ENCODE assay signal across 23 mouse cellular contexts in the genomic region with DNA sequence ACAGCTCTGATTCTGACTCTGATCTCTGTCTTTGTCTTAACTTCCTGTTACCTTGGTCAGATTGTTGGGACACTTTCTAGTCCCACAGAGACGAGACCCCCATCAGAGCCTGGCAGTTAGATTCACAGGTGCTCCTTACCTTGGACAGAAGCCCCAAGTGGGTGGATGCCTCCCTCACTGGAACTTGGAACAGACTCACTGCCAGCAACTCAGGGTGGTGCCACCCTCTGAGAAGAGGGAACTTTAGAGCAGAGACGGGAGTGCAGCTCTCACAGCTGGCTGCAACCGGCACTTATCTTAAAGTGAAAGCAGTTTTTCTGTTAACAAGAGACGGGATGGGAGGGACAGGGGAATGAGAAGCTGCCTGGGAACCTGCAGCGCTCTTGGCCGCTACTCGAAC. TPM values are rescaled to one million over a fixed set of nuclear protein-coding genes. Genes with fewer than 3 reads are reported as not detected.
A peak's percentile ranks its signal among the peaks of the same experiment; 100 is the strongest.
DNase-seq lines count a peak whose midpoint lies in the region; ATAC-seq and TF ChIP-seq lines count a peak whose summit lies in the region.
"Not testable (repeated sequence)": the region's sequence is repeated elsewhere in the genome, so short reads cannot be mapped to it uniquely, and the experiment has no call there.
"Had no signal": no experiment of that assay in that cellular context is flagged by ENCODE, and none has a peak within 500 bp of the region (broad histone marks: within the 10 kb centered on the region; RNA-seq: fewer than 3 reads in every experiment).

No protein-coding gene starts in this region.

- H3K4me2 ChIP-seq in heart, postnatal 0 days (ENCODE audit: low read depth, low read length): peak overlapping the region; percentile 30; the same call in 1 of the 2 replicates
- not testable (repeated sequence) for H3K4me2 ChIP-seq in kidney, embryonic 15.5 days; liver, postnatal 0 days (ENCODE audit: low read depth, low read length)

- WGBS in heart, postnatal 0 days: 4% methylated on average over 4 of the region's 7 CpGs
- WGBS in kidney, embryonic 15.5 days: 9% methylated on average over 6 of the region's 7 CpGs
- 9% methylated on average over 5 of the region's 7 CpGs for WGBS in liver, postnatal 0 days (ENCODE audit: insufficient replicate concordance)
- WGBS in olfactory bulb, adult 2 months: 23% methylated on average over 5 of the region's 7 CpGs
- under 1% methylated on average over 5 of the region's 7 CpGs for WGBS in thymus, adult 2 months

- not testable (repeated sequence) for H3K36me3 ChIP-seq in heart, postnatal 0 days (replicated peaks; ENCODE audit: control insufficient read depth, insufficient read depth, low read length); kidney, embryonic 15.5 days; liver, postnatal 0 days (replicated peaks; ENCODE audit: insufficient read depth, low read length); thymus, adult 2 months (ENCODE audit: control insufficient read depth, insufficient read depth, low read length)

- H3K4me3 ChIP-seq in bone marrow macrophage, adult 2 months (ENCODE audit: insufficient read depth, low read length): peak overlapping the region; percentile 37; the same call in 1 of the 2 replicates
- H3K4me3 ChIP-seq in heart, postnatal 0 days (ENCODE audit: low read depth, low read length); liver, postnatal 0 days (ENCODE audit: low read depth, low read length): not testable (repeated sequence)
- peak overlapping the region; percentile 16; the same call in 1 of the 2 replicates for H3K4me3 ChIP-seq in kidney, embryonic 15.5 days (replicated peaks)
- 0 out of 2 replicates have a peak overlapping the region, but pooled peaks have one; percentile 5 for H3K4me3 ChIP-seq in olfactory bulb, adult 2 months (ENCODE audit: insufficient read depth, low read depth, low read length)
- H3K4me3 ChIP-seq in thymus, adult 2 months (ENCODE audit: control insufficient read depth, insufficient read depth, low read length): peak overlapping the region; percentile 45

- ATAC-seq in heart, postnatal 0 days (ENCODE audit: insufficient read depth, low read depth); kidney, embryonic 15.5 days (replicated peaks; ENCODE audit: low FRiP score); liver, postnatal 0 days: not testable (repeated sequence)

- TF ChIP-seq EP300 in heart, postnatal 0 days (IDR thresholded peaks at IDR 0.05; ENCODE audit: low read depth); liver, postnatal 0 days (IDR thresholded peaks at IDR 0.05; ENCODE audit: low read depth): not testable (repeated sequence)

- not testable (repeated sequence) for TF ChIP-seq POLR2A in bone marrow macrophage, adult 2 months (IDR thresholded peaks at IDR 0.05; ENCODE audit: borderline replicate concordance, low read depth, low read length); olfactory bulb, adult 2 months (IDR thresholded peaks at IDR 0.05; ENCODE audit: insufficient read depth, low read depth, low read length); thymus, adult 2 months (IDR thresholded peaks at IDR 0.05; ENCODE audit: control insufficient read depth, extremely low read depth, insufficient read depth, low read length, poor library complexity)

- H3K9me3 ChIP-seq in heart, postnatal 0 days (replicated peaks; ENCODE audit: control insufficient read depth, low read length); kidney, embryonic 15.5 days (replicated peaks); liver, postnatal 0 days (ENCODE audit: low read length): not testable (repeated sequence)

- H3K27me3 ChIP-seq in heart, postnatal 0 days (ENCODE audit: control insufficient read depth, insufficient read depth, low read length); kidney, embryonic 15.5 days; liver, postnatal 0 days (ENCODE audit: insufficient read depth, low read length); thymus, adult 2 months (ENCODE audit: control insufficient read depth, insufficient read depth, low read length): not testable (repeated sequence)

- not testable (repeated sequence) for TF ChIP-seq CTCF in bone marrow macrophage, adult 2 months (IDR thresholded peaks at IDR 0.05; ENCODE audit: low read depth, low read length); heart, postnatal 0 days (IDR thresholded peaks at IDR 0.05; ENCODE audit: low read depth); liver, postnatal 0 days (IDR thresholded peaks at IDR 0.05; ENCODE audit: low read depth); olfactory bulb, adult 2 months (IDR thresholded peaks at IDR 0.05; ENCODE audit: insufficient read depth, low read depth, low read length); thymus, adult 2 months (IDR thresholded peaks at IDR 0.05; ENCODE audit: borderline replicate concordance, control insufficient read depth, extremely low read depth, insufficient read depth, low read length, poor library complexity)

- not testable (repeated sequence) for H3K27ac ChIP-seq in bone marrow macrophage, adult 2 months (ENCODE audit: insufficient read depth, low read depth, low read length); kidney, embryonic 15.5 days; olfactory bulb, adult 2 months (ENCODE audit: insufficient read depth, low read depth, low read length)
- H3K27ac ChIP-seq in heart, postnatal 0 days (ENCODE audit: low read depth): peak overlapping the region; percentile 34; the same call in 1 of the 2 replicates
- peak overlapping the region; percentile 16; the same call in 1 of the 2 replicates for H3K27ac ChIP-seq in liver, postnatal 0 days (ENCODE audit: low read depth)
- H3K27ac ChIP-seq in thymus, adult 2 months (ENCODE audit: control insufficient read depth, insufficient read depth, low read length): peak overlapping the region; percentile 57; the same call in 1 of the 2 replicates

- not testable (repeated sequence) for H3K9ac ChIP-seq in heart, postnatal 0 days (replicated peaks; ENCODE audit: low read depth, low read length); kidney, embryonic 15.5 days; liver, postnatal 0 days (replicated peaks)

- DNase-seq in heart, adult 8-10 months (ENCODE audit: low spot score): peak; percentile 7
- DNase-seq in heart, postnatal 0 days (ENCODE audit: low spot score); liver, postnatal 0 days; thymus, adult 2 months: not testable (repeated sequence)

- not testable (repeated sequence) for H3K4me1 ChIP-seq in bone marrow macrophage, adult 2 months (ENCODE audit: control insufficient read depth, insufficient read depth, low read length); kidney, embryonic 15.5 days; olfactory bulb, adult 2 months (ENCODE audit: control insufficient read depth, insufficient read depth, low read length); thymus, adult 2 months (replicated peaks; ENCODE audit: control insufficient read depth, insufficient read depth, low read length)
- peaks cover 11% of the 10 kb centered on the region; the same call in 1 of the 2 replicates for H3K4me1 ChIP-seq in heart, postnatal 0 days (ENCODE audit: control insufficient read depth, insufficient read depth)
- peaks cover 11% of the 10 kb centered on the region for H3K4me1 ChIP-seq in liver, postnatal 0 days (ENCODE audit: insufficient read depth)

RNA-seq across cellular contexts. Expression of a gene that starts 2.8 kb away (rescaled TPM):
- 26.9 and 29.8 TPM in 2 replicates for polyA plus RNA-seq in bone marrow macrophage, adult 2 months (2012; ENCODE audit: insufficient read depth, insufficient read length, missing spikeins)
- 10 to 100 TPM; 17.0 to 24.0 (median 17.3) TPM for total RNA-seq in heart, adult 8-10 months (2022)
- total RNA-seq in heart, postnatal 0 days (2014; rRNA removed; ENCODE audit: low replicate concordance): 39.8 and 71.5 TPM in 2 replicates
- 109 and 121 TPM in 2 replicates for polyA plus RNA-seq in heart, postnatal 0 days (2015; fragmentation: Nextera tagmentation; extraction: Ambion mirVana)
- 228 and 259 TPM in 2 replicates for polyA plus RNA-seq in kidney, embryonic 15.5 days (2015; fragmentation: Nextera tagmentation; extraction: Ambion mirVana)
- 66.5 and 67.9 TPM in 2 replicates for polyA plus RNA-seq in liver, postnatal 0 days (2015; fragmentation: Nextera tagmentation; extraction: Ambion mirVana)
- polyA plus RNA-seq in olfactory bulb, adult 2 months (2012; ENCODE audit: insufficient read depth, insufficient read length, low replicate concordance, missing spikeins): not detected in 2 replicates
- 38.1 and 40.2 TPM in 2 replicates for polyA plus RNA-seq in thymus, adult 2 months (2012; rRNA removed)

RNA-seq across cellular contexts. Expression of a gene that starts 20.5 kb away (rescaled TPM):
- polyA plus RNA-seq in bone marrow macrophage, adult 2 months (2012; ENCODE audit: insufficient read depth, insufficient read length, missing spikeins): not detected in 2 replicates
- total RNA-seq in heart, adult 8-10 months (2022): not detected
- not detected in 2 replicates for total RNA-seq in heart, postnatal 0 days (2014; rRNA removed; ENCODE audit: low replicate concordance)
- not detected in 2 replicates for polyA plus RNA-seq in heart, postnatal 0 days (2015; fragmentation: Nextera tagmentation; extraction: Ambion mirVana)
- polyA plus RNA-seq in kidney, embryonic 15.5 days (2015; fragmentation: Nextera tagmentation; extraction: Ambion mirVana): 0.22 and 0.37 TPM in 2 replicates
- not detected in 2 replicates for polyA plus RNA-seq in liver, postnatal 0 days (2015; fragmentation: Nextera tagmentation; extraction: Ambion mirVana)
- not detected in 2 replicates for polyA plus RNA-seq in olfactory bulb, adult 2 months (2012; ENCODE audit: insufficient read depth, insufficient read length, low replicate concordance, missing spikeins)
- not detected in 2 replicates for polyA plus RNA-seq in thymus, adult 2 months (2012; rRNA removed)
- total RNA-seq: adrenal gland, postnatal 14 days; CH12.LX; common myeloid progenitor, adult 5-6 weeks; ES-E14; gastrocnemius, adult 8-10 months; gastrocnemius, postnatal 4 days; heart, postnatal 25 days; layer of hippocampus, adult 18-20 months; layer of hippocampus, postnatal 10 days; left cerebral cortex, adult 18-20 months; left cerebral cortex, postnatal 14 days; neutrophil, adult 5-6 weeks had no signal
- polyA plus RNA-seq: C2C12; hindbrain, embryonic 16.5 days; intestine, embryonic 14.5 days; midbrain, embryonic 15.5 days had no signal

Comparison
In these comparisons a context has a peak if more than half of its experiments do, and no peak if none do; other contexts are left out.
1. RNA of a gene that starts 2.8 kb away (polyA plus RNA-seq): 228 to 259 TPM in kidney, embryonic 15.5 days, 109 to 121 TPM in heart, postnatal 0 days, 66.5 to 67.9 TPM in liver, postnatal 0 days, 38.1 to 40.2 TPM in thymus, adult 2 months and 26.9 to 29.8 TPM in bone marrow macrophage, adult 2 months; not detected in olfactory bulb, adult 2 months; every median in the first group is over 10 times any median in the second.